Mouse (Mus musculus) heart, embryonic 10.5 days (tissue): ENCODE measurements around the gene Gm21987. TPM values are rescaled to one million over a fixed set of nuclear protein-coding genes. Genes with fewer than 3 reads are reported as not detected.
A peak's percentile ranks its signal among the peaks of the same experiment; 100 is the strongest.

Source experiments
- DNase-seq: peaks from one replicate; pipeline ENCODE4 v3.0.0-alpha.2; 2017; ENCODE audit warnings: low spot score
- H3K27ac ChIP-seq: fragments of 300-500 bp; sonication (generic); 2 replicates; pipeline ENCODE4 v1.5.1; 2016; ENCODE audit warnings: mild to moderate bottlenecking
- H3K27me3 ChIP-seq: fragments of 300-500 bp; sonication (generic); 2 replicates; pipeline ENCODE4 v1.6.1; 2016; ENCODE audit warnings: mild to moderate bottlenecking; ENCODE audit not compliant: poor library complexity, insufficient read depth, severe bottlenecking
- H3K36me3 ChIP-seq: fragments of 300-500 bp; sonication (generic); 2 replicates; pipeline ENCODE4 v1.6.1; 2016; ENCODE audit warnings: mild to moderate bottlenecking, moderate library complexity
- H3K4me1 ChIP-seq: fragments of 300-500 bp; sonication (generic); 2 replicates; pipeline ENCODE4 v1.6.1; 2016; ENCODE audit warnings: mild to moderate bottlenecking
- H3K4me3 ChIP-seq: fragments of 300-500 bp; sonication (generic); 2 replicates; pipeline ENCODE4 v1.5.1; 2016; ENCODE audit warnings: mild to moderate bottlenecking, moderate library complexity
- H3K9me3 ChIP-seq: fragments of 300-500 bp; sonication (generic); 2 replicates; pipeline ENCODE4 v1.6.1; 2016; ENCODE audit warnings: mild to moderate bottlenecking, moderate library complexity
- WGBS: fragments of 180-500 bp; shearing (Covaris S2); methylation state at CpG from one replicate; pipeline ENCODE4 v1.1.7; 2016; 5-methylcytosine and 5-hydroxymethylcytosine counted together
- polyA plus RNA-seq: library from polyadenylated mRNA; unstranded; fragments of >200 nt; fragmentation: Nextera tagmentation; extraction: Ambion mirVana; gene quantifications from 2 replicates; pipeline ENCODE4 v1.2.1, GENCODE M21; 2016

Gene Gm21987
- polyA plus RNA-seq, 1 experiment from 2014 or later: 1.3 TPM

DNA sequence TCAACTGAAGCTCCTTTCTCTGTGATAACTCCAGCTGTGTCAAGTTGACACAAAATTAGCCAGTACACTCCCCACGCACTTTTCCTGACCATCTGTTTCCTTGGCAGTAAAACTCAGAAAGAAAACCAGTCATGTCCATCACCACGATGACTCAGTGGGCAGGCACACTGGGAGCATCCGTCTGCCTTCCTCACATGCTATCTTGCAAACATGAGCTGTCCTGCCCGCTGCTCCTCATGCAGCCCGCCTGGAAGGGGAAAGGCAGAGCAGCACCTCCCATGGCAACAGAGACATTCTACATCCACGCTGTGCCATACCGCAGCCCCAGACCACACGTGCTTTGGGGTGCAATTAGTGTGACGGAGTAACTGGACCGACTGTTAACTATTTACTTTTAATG is 21.5 kb downstream of the Gm21987 start:
- Histone ChIP-seq H3K4me1 (peaks cover 51% of the 10 kb centered on the region), H3K9me3 (no peaks in the 10 kb centered on the region), H3K4me3 (no peak overlapping the region), H3K36me3 (peaks cover 56% of the 10 kb centered on the region), H3K27me3 (no peaks in the 10 kb centered on the region), H3K27ac (no peak overlapping the region)
- 45% methylated on average over 10 of the region's 10 CpGs for WGBS
- DNase-seq: peak; percentile 83

DNA sequence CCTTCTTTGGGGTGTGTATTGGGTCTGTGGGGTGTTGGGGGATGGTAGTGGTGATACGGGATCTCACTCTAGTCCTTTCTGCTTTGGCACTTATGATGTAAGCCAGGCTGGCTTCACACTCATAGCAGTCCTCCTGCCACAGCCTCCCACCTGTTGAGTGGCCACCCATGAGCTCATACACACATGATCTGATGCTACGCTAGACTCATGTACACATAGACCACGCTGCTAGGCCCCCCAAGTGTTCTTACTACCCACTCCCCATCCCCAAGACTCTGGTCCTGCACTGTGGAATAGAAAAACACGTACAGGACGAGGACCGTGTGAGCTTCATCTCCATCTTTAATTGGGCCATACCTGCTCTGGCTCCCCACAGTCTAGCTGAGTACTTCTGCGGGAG is 22.2 kb downstream of the Gm21987 start:
- no peak overlapping the region for H3K27ac ChIP-seq
- WGBS: 77% methylated on average over 7 of the region's 7 CpGs

DNA sequence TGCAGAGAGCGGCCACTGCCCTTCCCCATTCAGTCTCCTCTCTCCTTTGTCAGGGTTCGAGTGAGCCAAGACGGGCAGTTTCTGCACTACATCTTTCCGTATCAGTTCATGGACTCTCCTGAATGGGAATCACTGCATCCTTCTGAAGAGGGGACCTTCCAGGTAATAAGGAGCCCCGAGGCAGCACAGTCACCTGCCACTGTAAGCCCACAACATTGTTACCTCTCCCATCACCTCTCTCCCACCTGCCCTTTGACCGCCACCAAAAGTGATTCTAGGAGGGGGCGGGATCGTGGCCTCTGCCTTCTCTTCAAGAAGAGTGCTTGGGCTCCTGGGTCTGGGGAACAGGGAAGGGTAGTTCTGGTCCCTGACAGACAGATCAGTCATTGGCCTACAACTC is 22.6 kb downstream of the Gm21987 start:
- 87% methylated on average over 8 of the region's 8 CpGs for WGBS
- Histone ChIP-seq H3K27ac (peak overlapping the region; percentile 75; the same call in 1 of the 2 replicates), H3K4me1 (peaks cover 53% of the 10 kb centered on the region), H3K4me3 (no peak overlapping the region), H3K9me3 (no peaks in the 10 kb centered on the region), H3K36me3 (peaks cover 64% of the 10 kb centered on the region), H3K27me3 (no peaks in the 10 kb centered on the region)
- DNase-seq: peak; percentile 69

More for the DNA sequence above, 22.2 kb downstream of the Gm21987 start:
- no peak overlapping the region for H3K4me3 ChIP-seq
- DNase-seq: peak; percentile 69
- H3K4me1 ChIP-seq: peaks cover 52% of the 10 kb centered on the region
- H3K36me3 ChIP-seq: peaks cover 60% of the 10 kb centered on the region
- H3K27me3 ChIP-seq: no peaks in the 10 kb centered on the region
- no peaks in the 10 kb centered on the region for H3K9me3 ChIP-seq

DNA sequence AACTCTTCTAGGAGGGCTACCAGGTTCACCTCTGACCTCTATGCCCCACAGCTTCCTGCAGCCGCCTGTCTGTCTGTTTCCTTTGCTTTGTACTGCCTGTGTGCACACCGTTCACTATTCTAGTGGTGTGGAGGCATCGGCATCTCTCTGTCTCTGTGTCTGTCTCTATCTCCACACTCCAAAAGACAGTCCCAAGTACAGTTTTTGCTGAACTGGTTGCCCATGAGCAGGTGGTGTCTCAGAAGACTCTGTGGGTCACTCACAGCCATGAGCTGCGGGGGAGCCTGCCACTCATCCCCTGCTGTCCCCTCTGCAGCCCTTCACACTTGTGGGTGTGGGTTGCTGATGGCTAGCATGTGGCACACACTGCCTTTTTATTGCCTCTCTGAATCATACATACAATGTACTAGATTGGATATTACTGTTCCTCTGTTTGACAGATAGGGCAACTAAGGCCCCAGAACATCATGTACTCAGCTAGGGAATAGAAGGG is 23.2 kb downstream of the Gm21987 start:
- no peak overlapping the region for H3K4me3 ChIP-seq
- peak; percentile 57 for DNase-seq
- H3K4me1 ChIP-seq: peaks cover 60% of the 10 kb centered on the region
- H3K36me3 ChIP-seq: peaks cover 70% of the 10 kb centered on the region
- 72% methylated on average over 4 of the region's 4 CpGs for WGBS
- H3K27me3 ChIP-seq: no peaks in the 10 kb centered on the region
- no peaks in the 10 kb centered on the region for H3K9me3 ChIP-seq
- peak overlapping the region; percentile 75 for H3K27ac ChIP-seq

DNA sequence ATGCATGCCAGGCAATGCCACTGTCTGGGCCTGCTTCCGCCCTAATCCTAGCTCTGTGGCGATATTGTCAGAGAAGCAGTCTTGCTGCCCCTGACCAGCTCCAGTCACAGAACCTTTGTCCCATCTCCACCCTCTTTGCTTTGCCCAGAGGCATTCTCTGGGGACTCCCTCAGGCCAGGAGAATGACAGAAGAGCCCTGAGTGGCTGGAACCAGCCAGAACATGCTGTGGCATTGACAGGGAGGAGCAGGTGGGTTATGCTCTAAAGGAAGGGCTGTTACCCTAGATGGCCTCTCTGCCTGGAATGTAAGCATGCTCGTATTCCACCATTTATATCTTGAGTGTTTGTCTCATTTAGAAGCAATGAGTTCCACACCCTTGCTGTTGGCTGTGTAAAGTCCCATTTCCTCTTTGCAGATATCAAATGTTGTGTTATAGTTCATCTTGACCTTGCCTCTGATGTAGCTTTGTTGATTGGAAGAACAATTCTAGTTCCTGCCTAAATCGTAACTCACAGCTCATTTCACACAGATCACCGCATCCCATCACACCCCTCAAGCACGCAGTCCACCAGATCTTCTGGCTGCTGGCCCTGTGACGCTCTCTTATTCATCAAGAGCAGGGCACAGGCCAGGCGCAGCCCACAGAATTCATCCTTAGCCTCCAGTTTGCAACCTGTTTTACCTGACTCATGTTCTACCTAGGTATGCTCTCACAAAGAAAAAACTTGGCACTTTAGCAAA is 24.0 kb downstream of the Gm21987 start:
- H3K4me1 ChIP-seq: peaks cover 67% of the 10 kb centered on the region

DNA sequence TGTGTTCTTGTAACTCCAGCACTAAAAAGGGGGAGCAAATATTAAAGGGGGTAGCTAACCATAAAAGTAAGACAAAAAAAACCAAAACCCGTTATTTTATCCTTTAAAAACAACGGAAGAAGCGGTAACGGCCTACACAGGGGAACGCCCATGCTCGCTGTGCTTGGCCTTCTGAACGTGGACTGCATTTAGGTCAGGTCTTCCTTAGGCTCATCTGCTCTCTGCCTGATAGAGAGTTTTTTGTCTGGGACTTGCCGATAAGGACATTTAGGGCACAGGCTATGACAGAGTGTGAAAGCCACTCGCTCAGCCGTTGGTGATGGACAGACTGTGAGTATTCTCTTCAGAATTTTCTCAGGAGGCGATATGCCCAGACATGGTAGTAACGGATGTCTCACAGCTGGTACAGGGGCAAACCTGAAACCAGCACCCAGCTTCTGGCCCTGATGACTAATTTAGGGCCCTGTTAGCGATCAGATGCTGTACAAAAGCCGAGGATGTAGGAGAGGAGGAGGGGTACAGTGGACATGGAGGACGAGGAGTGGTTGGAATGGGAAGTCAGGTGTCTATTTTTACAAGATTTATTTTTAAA is 25.0 kb downstream of the Gm21987 start:
- Histone ChIP-seq H3K36me3 (peaks cover 75% of the 10 kb centered on the region), H3K27ac (peak overlapping the region; percentile 50; the same call in 1 of the 2 replicates), H3K9me3 (no peaks in the 10 kb centered on the region), H3K27me3 (no peaks in the 10 kb centered on the region), H3K4me3 (no peak overlapping the region), H3K4me1 (peaks cover 77% of the 10 kb centered on the region)
- WGBS: 73% methylated on average over 15 of the region's 15 CpGs
- peak; percentile 92 for DNase-seq

More for the DNA sequence above, 24.0 kb downstream of the Gm21987 start:
- no peak overlapping the region for H3K4me3 ChIP-seq
- no peaks in the 10 kb centered on the region for H3K9me3 ChIP-seq
- H3K27me3 ChIP-seq: no peaks in the 10 kb centered on the region
- peak overlapping the region; percentile 75 for H3K27ac ChIP-seq
- 74% methylated on average over 8 of the region's 8 CpGs for WGBS
- H3K36me3 ChIP-seq: peaks cover 70% of the 10 kb centered on the region
- peak; percentile 73 for DNase-seq

DNA sequence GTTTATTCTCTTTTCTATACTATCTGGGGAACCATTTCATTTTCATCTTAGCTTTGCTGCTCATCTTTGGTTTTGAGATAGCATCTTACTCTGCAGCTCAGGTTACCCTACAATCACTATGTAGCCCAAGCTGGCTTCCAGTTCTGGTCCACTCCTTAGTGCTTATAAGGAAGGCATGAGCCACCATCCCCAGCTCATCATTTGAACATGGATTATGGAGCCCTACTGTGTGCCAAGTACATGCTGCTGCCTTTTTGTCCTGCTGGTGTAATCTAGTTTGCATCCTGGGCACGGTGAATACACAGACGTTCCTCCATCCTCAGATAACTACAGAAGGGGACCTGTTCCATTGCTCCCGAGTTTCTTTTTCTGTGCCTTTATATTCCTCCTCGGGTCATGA is 26.0 kb downstream of the Gm21987 start:
- 75% methylated on average over 4 of the region's 4 CpGs for WGBS
- H3K9me3 ChIP-seq: no peaks in the 10 kb centered on the region
- peaks cover 81% of the 10 kb centered on the region for H3K4me1 ChIP-seq
- DNase-seq: no peak
- peaks cover 86% of the 10 kb centered on the region for H3K36me3 ChIP-seq
- H3K27me3 ChIP-seq: no peaks in the 10 kb centered on the region
- H3K27ac ChIP-seq: no peak overlapping the region
- no peak overlapping the region for H3K4me3 ChIP-seq

DNA sequence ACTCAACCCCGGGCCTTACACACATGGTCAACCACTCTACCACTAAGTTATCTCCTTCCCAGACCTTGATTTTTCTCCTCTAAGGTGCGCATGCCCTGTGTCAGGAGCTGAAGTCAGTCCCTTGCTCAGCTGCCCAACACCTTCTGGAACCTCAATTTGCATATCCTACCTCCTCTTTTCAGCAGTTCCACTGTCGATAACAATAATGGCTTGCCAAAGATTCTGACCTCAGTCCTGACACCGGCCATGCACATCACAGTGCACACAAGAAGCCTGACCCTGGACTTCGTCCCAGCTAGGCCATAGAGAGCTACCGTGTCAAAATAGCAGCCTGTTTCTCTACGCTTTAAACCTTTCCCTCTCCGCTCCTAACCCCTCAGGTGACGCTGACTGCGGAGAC is 26.6 kb downstream of the Gm21987 start:
- Histone ChIP-seq H3K4me3 (peak overlapping the region; percentile 23; the same call in 1 of the 2 replicates), H3K27me3 (no peaks in the 10 kb centered on the region), H3K4me1 (peaks cover 79% of the 10 kb centered on the region), H3K27ac (no peak overlapping the region; the same call in 1 of the 2 replicates), H3K9me3 (no peaks in the 10 kb centered on the region), H3K36me3 (peaks cover 89% of the 10 kb centered on the region)
- 75% methylated on average over 10 of the region's 10 CpGs for WGBS
- DNase-seq: peak; percentile 73

DNA sequence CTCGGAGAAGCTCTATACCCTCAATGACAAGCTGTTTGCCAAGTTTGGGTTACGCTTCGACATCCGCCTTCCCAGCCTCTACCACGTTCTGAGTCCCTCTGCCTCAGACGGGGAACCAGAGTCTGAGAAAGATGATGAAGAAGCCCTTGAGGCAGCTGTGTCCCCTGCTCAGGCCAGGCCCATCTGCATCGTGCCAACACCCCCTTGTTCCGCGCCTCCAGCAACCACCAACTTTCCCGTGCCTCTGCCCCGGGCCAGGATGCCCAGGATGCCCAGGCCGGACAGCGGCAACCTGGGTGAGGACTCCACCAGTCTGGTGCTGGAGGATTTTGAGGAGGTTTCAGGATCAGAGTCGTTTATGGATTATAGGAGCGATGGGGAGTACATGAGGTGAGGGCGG is 27.1 kb downstream of the Gm21987 start:
- Histone ChIP-seq H3K36me3 (peaks cover 91% of the 10 kb centered on the region), H3K4me1 (peaks cover 78% of the 10 kb centered on the region), H3K9me3 (no peaks in the 10 kb centered on the region), H3K4me3 (peak overlapping the region; percentile 23), H3K27ac (no peak overlapping the region; the same call in 1 of the 2 replicates), H3K27me3 (no peaks in the 10 kb centered on the region)
- DNase-seq: peak; percentile 68
- WGBS: 83% methylated on average over 16 of the region's 16 CpGs

DNA sequence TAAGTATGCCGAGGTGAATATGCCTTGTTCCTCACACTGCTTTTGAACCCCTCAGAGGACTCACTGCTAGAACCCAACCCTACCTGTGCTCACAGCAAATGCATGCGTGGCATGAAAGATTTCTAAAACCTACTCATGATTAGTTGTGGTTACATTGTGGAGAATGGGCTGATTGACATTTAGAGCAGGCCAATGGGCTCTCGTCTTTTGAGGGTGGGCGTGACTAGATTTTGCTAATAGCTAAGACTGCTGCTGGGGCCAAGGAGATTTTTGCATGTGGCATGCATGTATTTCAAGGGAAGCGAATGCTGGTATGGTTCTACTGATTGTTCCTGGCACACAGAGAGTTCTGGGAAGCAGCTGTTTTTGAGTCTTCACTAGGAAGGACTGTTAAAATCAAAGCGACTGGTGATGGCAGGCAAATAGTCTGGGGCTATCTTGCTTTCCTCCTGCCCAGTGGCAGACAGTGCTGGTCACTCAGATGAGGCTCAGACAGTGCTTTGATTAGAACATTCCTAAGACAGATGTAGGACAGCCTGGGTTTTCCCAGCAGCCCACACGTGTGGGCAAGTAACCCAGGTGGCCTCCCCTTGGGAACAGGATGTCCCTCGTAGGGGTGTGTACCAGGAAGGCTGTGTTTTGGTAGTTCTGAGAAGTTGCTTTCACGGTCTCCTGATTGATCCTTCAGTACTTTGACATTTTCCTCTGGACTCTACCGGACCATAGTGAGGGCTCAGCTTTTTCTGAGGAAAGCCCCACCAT is 27.7 kb downstream of the Gm21987 start:
- peak; percentile 75 for DNase-seq
- Histone ChIP-seq H3K4me1 (peaks cover 72% of the 10 kb centered on the region), H3K36me3 (peaks cover 87% of the 10 kb centered on the region), H3K9me3 (no peaks in the 10 kb centered on the region), H3K4me3 (peak overlapping the region; percentile 23; the same call in 1 of the 2 replicates), H3K27me3 (no peaks in the 10 kb centered on the region), H3K27ac (no peak overlapping the region)
- 68% methylated on average over 10 of the region's 10 CpGs for WGBS

DNA sequence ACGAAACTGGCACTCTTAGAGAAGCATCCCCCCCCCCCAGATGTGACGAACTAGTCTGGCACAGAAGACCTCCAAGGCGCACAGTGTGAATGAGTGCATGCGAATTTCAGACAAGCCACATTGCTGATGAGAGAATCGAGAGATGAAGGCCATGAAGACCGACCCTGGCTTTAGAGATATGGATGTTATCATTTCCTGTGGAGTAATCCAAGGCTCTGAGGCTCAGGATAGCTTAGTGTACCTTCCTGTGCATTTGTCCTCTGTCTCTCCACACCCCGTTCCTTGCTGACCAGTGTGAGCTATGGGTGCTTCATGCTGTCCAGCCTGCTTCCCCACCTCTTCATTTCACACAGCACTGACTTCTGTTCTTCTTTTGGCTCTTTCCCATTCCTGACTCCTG is 28.3 kb downstream of the Gm21987 start:
- WGBS: 49% methylated on average over 7 of the region's 7 CpGs
- Histone ChIP-seq H3K27me3 (no peaks in the 10 kb centered on the region), H3K36me3 (peaks cover 81% of the 10 kb centered on the region), H3K4me1 (peaks cover 65% of the 10 kb centered on the region), H3K27ac (peak overlapping the region; percentile 17; the same call in 1 of the 2 replicates), H3K4me3 (no peak overlapping the region), H3K9me3 (no peaks in the 10 kb centered on the region)
- peak; percentile 75 for DNase-seq

DNA sequence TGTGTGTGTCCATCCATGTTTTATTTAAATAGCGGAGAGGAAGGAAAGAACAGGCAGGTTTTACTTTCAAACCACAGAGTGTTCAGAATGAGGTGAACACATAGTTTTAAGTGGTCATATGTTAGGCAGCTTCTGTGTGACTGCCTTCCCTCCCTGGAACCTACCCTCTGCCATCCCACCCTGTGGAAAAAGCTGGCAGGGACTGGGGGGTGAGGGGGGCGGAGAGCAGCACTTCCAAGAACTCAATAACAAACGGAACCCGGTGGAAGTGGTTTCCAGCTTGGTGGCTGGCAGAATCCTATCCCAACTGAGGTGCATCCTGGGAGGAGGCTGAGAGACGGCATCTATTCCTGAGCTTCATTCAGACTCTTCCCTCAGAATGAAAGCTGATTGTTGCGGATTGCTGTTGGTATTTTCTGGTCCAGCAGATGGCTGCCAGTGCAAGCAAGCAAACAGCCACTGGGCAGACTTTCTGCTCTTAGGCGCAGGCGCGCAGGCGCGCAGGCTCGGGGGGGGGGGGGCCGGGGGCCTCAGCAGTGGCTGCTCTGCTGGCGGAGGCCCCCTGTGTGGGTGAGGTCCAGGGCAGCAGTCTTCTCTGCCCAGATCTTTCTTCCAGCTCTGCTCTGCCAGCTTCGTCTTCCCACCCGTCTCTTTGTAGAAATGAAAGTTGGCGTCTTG is 29.5 kb downstream of the Gm21987 start:
- Histone ChIP-seq H3K36me3 (peaks cover 70% of the 10 kb centered on the region), H3K9me3 (no peaks in the 10 kb centered on the region), H3K4me3 (peak overlapping the region; percentile 34)

More for the DNA sequence above, 29.5 kb downstream of the Gm21987 start:
- peaks cover 56% of the 10 kb centered on the region for H3K4me1 ChIP-seq
- H3K27me3 ChIP-seq: no peaks in the 10 kb centered on the region
- peak overlapping the region; percentile 66; the same call in 1 of the 2 replicates for H3K27ac ChIP-seq
- 45% methylated on average over 14 of the region's 17 CpGs for WGBS
- peak; percentile 76 for DNase-seq
